Mouse (Mus musculus) olfactory bulb, adult 2 months (tissue): ENCODE data around the gene Rasgef1b. TPM values are rescaled to one million over a fixed set of nuclear protein-coding genes. Genes with fewer than 3 reads are reported as not detected.

Source experiments
- H3K27ac ChIP-seq: fragments of 200-500 bp; 2 replicates; pipeline ENCODE4 v1.5.1; 2012; ENCODE audit warnings: low read depth, low read length; ENCODE audit not compliant: insufficient read depth
- H3K4me1 ChIP-seq: fragments of 200-500 bp; 2 replicates; pipeline ENCODE4 v1.6.1; 2012; ENCODE audit warnings: low read length; ENCODE audit not compliant: control insufficient read depth, insufficient read depth
- H3K4me3 ChIP-seq: fragments of 200-500 bp; 2 replicates; pipeline ENCODE4 v1.5.1; 2012; ENCODE audit warnings: mild to moderate bottlenecking, low read depth, low read length, moderate library complexity; ENCODE audit not compliant: insufficient read depth
- CTCF ChIP-seq: fragments of 200-500 bp; IDR thresholded peaks from 2 replicates; pipeline ENCODE4 v1.5.1; 2012; ENCODE audit warnings: low read depth, mild to moderate bottlenecking, low read length, moderate library complexity; ENCODE audit not compliant: insufficient read depth
- POLR2A ChIP-seq: fragments of 200-500 bp; IDR thresholded peaks from 2 replicates; pipeline ENCODE4 v1.6.1; 2012; ENCODE audit warnings: mild to moderate bottlenecking, low read depth, low read length, moderate library complexity; ENCODE audit not compliant: insufficient read depth
- WGBS: fragments of 180-500 bp; shearing (Covaris S2); methylation state at CpG from one replicate; pipeline ENCODE4 v1.1.7; 2018; 5-methylcytosine and 5-hydroxymethylcytosine counted together
- polyA plus RNA-seq: library from polyadenylated mRNA; stranded (reverse); fragments of >200 nt; gene quantifications from 2 replicates; pipeline ENCODE4 v1.2.4, GENCODE M21; 2012; ENCODE audit warnings: low replicate concordance; ENCODE audit not compliant: missing spikeins, insufficient read depth, insufficient read length

Rasgef1b gene
- polyA plus RNA-seq, 1 experiment, result not detected

- 86% methylated on average over 11 of the region's 11 CpGs for WGBS
- H3K27ac ChIP-seq, result no peak overlapping the region
- TF ChIP-seq CTCF (no peak), POLR2A (no peak)
- peaks cover 20% of the 10 kb centered on the region for H3K4me1 ChIP-seq
- no peak overlapping the region for H3K4me3 ChIP-seq
Observed at GRCm38 (mm10) chr5:99378437-99379226, 350.2 kb downstream of the Rasgef1b start.

DNA sequence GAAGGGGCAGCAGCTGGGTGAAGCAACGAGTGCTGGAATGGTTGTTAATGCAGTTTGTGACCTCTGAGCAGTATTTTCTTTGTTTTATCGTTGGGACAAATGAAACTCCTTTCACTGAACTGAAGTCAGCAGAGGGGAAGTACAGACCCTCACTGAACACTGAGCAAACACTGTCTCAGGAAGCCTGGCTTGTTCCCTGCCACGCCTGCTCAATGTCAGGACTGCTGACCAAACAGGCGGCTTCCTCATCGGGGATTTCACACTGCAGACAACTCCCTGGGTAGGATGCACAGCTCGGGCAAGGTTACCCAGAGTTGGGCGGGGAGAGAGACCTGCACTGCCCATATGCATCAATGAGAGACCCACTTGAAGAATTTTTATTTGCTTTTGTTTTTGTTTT lies 353.1 kb downstream of the Rasgef1b start:
- TF ChIP-seq CTCF (no peak), POLR2A (no peak)
- whole genome bisulfite sequencing, result 92% methylated on average over 7 of the region's 7 CpGs
- Histone ChIP-seq H3K4me3 (no peak overlapping the region), H3K27ac (no peak overlapping the region), H3K4me1 (peaks cover 14% of the 10 kb centered on the region)

DNA sequence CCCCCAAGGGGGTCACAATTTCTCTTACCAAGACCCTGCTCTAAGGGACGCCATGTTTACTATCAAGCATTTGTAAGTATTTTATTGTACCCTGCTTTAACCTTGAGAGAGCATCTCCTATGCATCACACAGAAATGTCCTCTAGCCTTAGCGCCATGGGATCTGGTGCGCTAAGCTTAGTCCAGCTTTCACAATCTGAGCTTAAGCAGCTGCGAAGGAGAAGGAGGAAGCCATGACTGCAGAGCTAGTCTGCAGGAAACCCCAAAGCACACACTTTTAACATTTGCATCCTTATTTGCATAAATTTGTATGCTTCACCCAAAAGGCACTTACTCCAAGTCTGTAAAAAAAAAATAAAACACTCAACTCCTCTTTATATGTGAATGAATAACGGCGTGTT lies 354.4 kb downstream of the Rasgef1b start:
- Histone ChIP-seq H3K4me3 (no peak overlapping the region), H3K4me1 (0 out of 2 replicates have a peak, but pooled peaks cover 3% of the 10 kb centered on the region), H3K27ac (no peak overlapping the region)
- WGBS, result 91% methylated on average over 6 of the region's 6 CpGs
- TF ChIP-seq POLR2A (no peak), CTCF (no peak)

- WGBS, result 92% methylated on average over 8 of the region's 8 CpGs
Observed at GRCm38 (mm10) chr5:99373570-99374151, 355.2 kb downstream of the Rasgef1b start.

DNA sequence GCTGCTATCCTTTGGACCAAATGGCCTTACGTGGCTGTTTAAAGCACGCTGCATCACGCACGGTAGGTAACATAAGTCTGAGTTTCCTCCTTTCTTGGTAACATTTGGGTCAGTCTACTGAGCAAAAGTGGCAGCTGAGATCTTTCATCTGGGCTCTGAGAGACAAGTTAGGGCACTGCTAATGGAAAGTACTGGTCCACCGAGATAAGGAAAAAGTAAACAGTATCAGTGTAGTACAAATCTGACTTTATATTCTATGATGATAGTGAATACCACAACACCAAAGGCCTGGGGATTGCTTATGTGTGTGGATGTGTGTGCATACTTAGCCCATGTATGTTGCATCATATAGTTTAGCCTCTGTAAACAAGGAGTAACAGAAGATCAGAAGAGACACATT lies 358.2 kb downstream of the Rasgef1b start:
- no peak overlapping the region for H3K4me3 ChIP-seq
- no peak for TF ChIP-seq POLR2A
- no peak overlapping the region for H3K27ac ChIP-seq
- 94% methylated on average over 5 of the region's 5 CpGs for whole genome bisulfite sequencing
- no peaks in the 10 kb centered on the region for H3K4me1 ChIP-seq

More at GRCm38 (mm10) chr5:99373570-99374151, 355.2 kb downstream of the Rasgef1b start:
- no peak overlapping the region for H3K27ac ChIP-seq
- no peak overlapping the region for H3K4me3 ChIP-seq
- TF ChIP-seq CTCF (no peak), POLR2A (no peak)
- no peaks in the 10 kb centered on the region for H3K4me1 ChIP-seq

DNA sequence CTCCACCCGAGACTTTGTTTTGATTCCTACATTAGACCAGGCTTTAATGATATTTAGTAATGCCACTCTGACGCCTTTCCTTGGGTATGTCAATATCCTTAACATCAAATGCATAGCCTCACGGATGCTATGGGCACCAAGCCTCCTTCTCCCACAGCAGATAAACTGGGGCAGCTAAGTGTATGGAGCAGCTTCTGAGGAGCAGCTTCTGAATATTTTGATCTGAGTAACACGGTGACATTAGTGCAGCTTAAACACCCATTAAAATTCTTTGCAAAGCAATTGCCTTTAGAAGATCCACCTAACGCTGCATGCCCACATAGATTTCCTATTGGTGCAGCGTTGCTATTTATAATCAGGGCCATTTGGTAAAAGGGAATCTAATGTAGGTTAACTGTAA lies 359.6 kb downstream of the Rasgef1b start:
- no peaks in the 10 kb centered on the region for H3K4me1 ChIP-seq
- H3K27ac ChIP-seq, result no peak overlapping the region
- no peak overlapping the region for H3K4me3 ChIP-seq
- TF ChIP-seq CTCF (no peak), POLR2A (no peak)
- WGBS, result 79% methylated on average over 6 of the region's 6 CpGs

GRCm38 (mm10) chr5:99368615-99369014 lies 360.2 kb downstream of the Rasgef1b start:
- H3K4me3 ChIP-seq, result no peak overlapping the region
- 100% methylated on average over 1 of the region's 1 CpGs for WGBS
- no peaks in the 10 kb centered on the region for H3K4me1 ChIP-seq
- TF ChIP-seq CTCF (no peak), POLR2A (no peak)
- no peak overlapping the region for H3K27ac ChIP-seq

- TF ChIP-seq CTCF (no peak), POLR2A (no peak)
- no peaks in the 10 kb centered on the region for H3K4me1 ChIP-seq
- 78% methylated on average over 3 of the region's 3 CpGs for WGBS
- no peak overlapping the region for H3K4me3 ChIP-seq
- no peak overlapping the region for H3K27ac ChIP-seq
Observed at GRCm38 (mm10) chr5:99360531-99360930, 368.3 kb downstream of the Rasgef1b start.

- no peaks in the 10 kb centered on the region for H3K4me1 ChIP-seq
- 95% methylated on average over 5 of the region's 5 CpGs for WGBS
- no peak overlapping the region for H3K27ac ChIP-seq
- H3K4me3 ChIP-seq, result no peak overlapping the region
- TF ChIP-seq POLR2A, result no peak
- TF ChIP-seq CTCF, result no peak
Observed at GRCm38 (mm10) chr5:99359251-99359650, 369.6 kb downstream of the Rasgef1b start.

GRCm38 (mm10) chr5:99354640-99355132 lies 374.2 kb downstream of the Rasgef1b start:
- H3K4me1 ChIP-seq, result no peaks in the 10 kb centered on the region
- 53% methylated on average over 5 of the region's 5 CpGs for WGBS
- no peak overlapping the region for H3K4me3 ChIP-seq

More at GRCm38 (mm10) chr5:99354640-99355132, 374.2 kb downstream of the Rasgef1b start:
- no peak for TF ChIP-seq CTCF
- no peak for TF ChIP-seq POLR2A
- H3K27ac ChIP-seq, result no peak overlapping the region
